Mouse (Mus musculus) myocyte (in vitro differentiated cells): ENCODE data around the gene Ptprm.

ENCODE experiments used
- E2F4 ChIP-seq: IDR thresholded peaks from one replicate; pipeline ENCODE4 v1.6.1; 2011; ENCODE audit warnings: mild to moderate bottlenecking, control low read depth, moderate library complexity; ENCODE audit not compliant: insufficient read depth
- POLR2A ChIP-seq: IDR thresholded peaks from one replicate; pipeline ENCODE4 v1.6.1; 2011; ENCODE audit warnings: low read depth, mild to moderate bottlenecking, control low read depth, moderate library complexity; ENCODE audit not compliant: insufficient read length
- POLR2AphosphoS2 ChIP-seq: IDR thresholded peaks from one replicate; pipeline ENCODE4 v1.6.1; 2011; ENCODE audit warnings: low read depth, control low read depth; ENCODE audit not compliant: insufficient read length
- USF1 ChIP-seq: IDR thresholded peaks from one replicate; pipeline ENCODE4 v1.6.1; 2011; ENCODE audit warnings: low read depth, mild to moderate bottlenecking, control low read depth, moderate library complexity

DNA sequence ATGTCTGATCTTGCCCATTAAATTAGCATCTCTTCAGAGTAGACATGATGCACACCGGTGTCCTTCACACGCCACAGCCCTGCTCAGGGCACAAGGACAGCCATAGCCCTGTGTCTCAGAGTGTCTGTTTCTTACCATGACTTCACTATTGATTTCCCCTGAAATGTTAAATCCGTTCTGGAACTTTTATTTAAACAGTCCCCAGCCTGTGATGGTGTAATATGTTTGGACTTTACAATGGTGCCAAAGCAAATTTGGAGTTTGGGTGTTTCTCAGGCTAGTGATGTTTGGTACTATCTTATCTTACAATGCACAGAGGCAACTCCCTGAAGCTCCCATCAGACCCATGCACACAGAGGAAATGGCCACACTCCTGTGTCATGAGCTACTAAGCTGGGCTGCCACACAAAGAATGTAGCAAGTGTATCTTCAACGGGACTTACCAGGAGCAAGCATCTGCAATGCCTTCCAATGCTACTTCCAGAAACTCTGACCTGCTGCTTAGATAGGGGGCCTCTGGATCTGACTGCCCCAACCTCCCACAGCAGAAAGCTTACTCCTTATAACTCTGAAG lies 212.0 kb downstream of the Ptprm start:
- TF ChIP-seq USF1 (no peak), POLR2A (no peak), POLR2AphosphoS2 (no peak), E2F4 (no peak)
